Mouse (Mus musculus): Measurements from ENCODE around the gene Satl1. TPM values are rescaled to one million over a fixed set of nuclear protein-coding genes. Genes with fewer than 3 reads are reported as not detected.

Gene Satl1
- polyA plus RNA-seq, 1 experiment from 2014 or later = not detected

Other genes with a start within 250 kb of the Satl1 start
- gene 4933403O08Rik, start 167.7 kb downstream of the Satl1 start, polyA plus RNA-seq (2016; fragmentation: Nextera tagmentation; extraction: Ambion mirVana) = not detected in 2 replicates
- gene Apool, start 95.4 kb downstream of the Satl1 start, polyA plus RNA-seq (2016; fragmentation: Nextera tagmentation; extraction: Ambion mirVana) = 73.8 TPM in 2 replicates
- gene 2010106E10Rik, start 88.5 kb upstream of the Satl1 start, polyA plus RNA-seq (2016; fragmentation: Nextera tagmentation; extraction: Ambion mirVana) = not detected in 2 replicates
- gene Zfp711, start 193.7 kb upstream of the Satl1 start, polyA plus RNA-seq (2016; fragmentation: Nextera tagmentation; extraction: Ambion mirVana) = 15.1 and 18.9 TPM in 2 replicates

Data from midbrain, embryonic 10.5 days (tissue).